Mouse (Mus musculus) hindbrain, embryonic 11.5 days (tissue): ENCODE measurements at regions not wholly inside any gene's neighbourhood (a gene's known extent, or its start where the extent isn't known, plus 50 kb on each side); places are given as distances from the start of the nearest gene placed in this dataset.

Source experiments
- ATAC-seq: fragments of 200-750 bp; cut with Nextera tagmentation; 2 replicates; pipeline ENCODE4 v1.8.0; 2017; ENCODE audit warnings: mild to moderate bottlenecking, moderate TSS enrichment, moderate library complexity; ENCODE audit not compliant: low FRiP score
- DNase-seq: peaks from one replicate; pipeline ENCODE4 v3.0.0-alpha.2; 2015; ENCODE audit warnings: low spot score
- H3K27ac ChIP-seq: fragments of 300-500 bp; sonication (generic); 2 replicates; pipeline ENCODE4 v1.5.1; 2014; ENCODE audit warnings: mild to moderate bottlenecking, low read depth, low read length
- H3K27me3 ChIP-seq: fragments of 300-500 bp; sonication (generic); 2 replicates; pipeline ENCODE4 v1.6.1; 2014; ENCODE audit warnings: mild to moderate bottlenecking, low read length, moderate library complexity, mixed read lengths; ENCODE audit not compliant: control insufficient read depth, insufficient read depth
- H3K36me3 ChIP-seq: fragments of 300-500 bp; sonication (generic); 2 replicates; pipeline ENCODE4 v1.6.1; 2014; ENCODE audit warnings: mild to moderate bottlenecking, low read length, moderate library complexity, mixed read lengths; ENCODE audit not compliant: control insufficient read depth, insufficient read depth
- H3K4me1 ChIP-seq: fragments of 300-500 bp; sonication (generic); replicated peaks from 2 replicates; pipeline ENCODE4 v1.6.1; 2014; ENCODE audit warnings: low read length, mixed read lengths; ENCODE audit not compliant: control insufficient read depth, insufficient read depth
- H3K4me2 ChIP-seq: fragments of 300-500 bp; sonication (generic); replicated peaks from 2 replicates; pipeline ENCODE4 v1.6.1; 2014; ENCODE audit warnings: mild to moderate bottlenecking, low read depth, low read length
- H3K4me3 ChIP-seq: fragments of 300-500 bp; sonication (generic); 2 replicates; pipeline ENCODE4 v1.5.1; 2014; ENCODE audit warnings: low read depth, low read length
- H3K9ac ChIP-seq: fragments of 300-500 bp; sonication (generic); 2 replicates; pipeline ENCODE4 v1.6.1; 2014; ENCODE audit warnings: low read depth, low read length
- H3K9me3 ChIP-seq: fragments of 300-500 bp; sonication (generic); 2 replicates; pipeline ENCODE4 v1.6.1; 2016; ENCODE audit warnings: low read length; ENCODE audit not compliant: control insufficient read depth
- WGBS: fragments of 180-500 bp; shearing (Covaris S2); extraction: QIAGEN DNeasy Blood & Tissue Kit; methylation state at CpG from one replicate; pipeline ENCODE4 v1.1.7; 2014; 5-methylcytosine and 5-hydroxymethylcytosine counted together

DNA sequence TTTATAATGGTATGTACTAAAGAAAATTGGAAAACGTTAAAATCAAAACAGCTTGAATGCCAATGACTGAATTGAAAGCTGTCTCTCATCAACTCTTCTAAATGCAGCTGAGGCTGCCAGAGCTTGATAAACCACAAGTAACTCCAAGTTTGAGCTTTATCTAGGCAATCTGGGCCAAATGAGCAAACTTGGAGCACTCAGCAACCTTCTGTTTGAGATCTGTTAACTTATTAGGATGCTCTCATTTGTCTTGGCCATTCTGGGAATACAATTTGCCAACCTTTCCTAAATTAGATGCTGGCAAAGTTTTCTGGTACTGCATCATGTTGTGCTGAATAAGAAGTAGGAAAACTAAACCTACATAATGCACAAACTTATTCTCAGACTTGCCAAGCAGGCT, 55.6 kb upstream of the Tmem196 start:
- no peak for ATAC-seq
- WGBS = 67% methylated on average over 1 of the region's 1 CpGs

More for the DNA sequence above, 55.6 kb upstream of the Tmem196 start:
- H3K27ac ChIP-seq = no peak overlapping the region
- no peaks in the 10 kb centered on the region for H3K36me3 ChIP-seq
- no peaks in the 10 kb centered on the region for H3K4me1 ChIP-seq
- no peaks in the 10 kb centered on the region for H3K27me3 ChIP-seq
- no peak for DNase-seq
- H3K4me2 ChIP-seq = no peak overlapping the region
- no peak overlapping the region for H3K4me3 ChIP-seq
- H3K9me3 ChIP-seq = no peaks in the 10 kb centered on the region
- H3K9ac ChIP-seq = no peak overlapping the region
